Mouse (Mus musculus) layer of hippocampus, postnatal 14 days (tissue): ENCODE data around the gene Snrpd3. TPM values are rescaled to one million over a fixed set of nuclear protein-coding genes. Genes with fewer than 3 reads are reported as not detected.
"Not testable (repeated sequence)": the region's sequence is repeated elsewhere in the genome, so short reads cannot be mapped to it uniquely, and the experiment has no call there.

Experiments
- DNase-seq, 2 experiments: peaks; one replicate each; pipeline ENCODE4 v3.0.0; 2021 to 2022; ENCODE audit warnings: low spot score in 2 of 2, mixed read lengths in 1 of 2
- total RNA-seq, 2 experiments: library from RNA; stranded (reverse); gene quantifications; 2 replicates each; pipeline ENCODE4 v1.2.3; 2021

The Snrpd3 gene
- total RNA-seq, 2 experiments from 2014 or later: 71.1 to 77.5 TPM

DNA sequence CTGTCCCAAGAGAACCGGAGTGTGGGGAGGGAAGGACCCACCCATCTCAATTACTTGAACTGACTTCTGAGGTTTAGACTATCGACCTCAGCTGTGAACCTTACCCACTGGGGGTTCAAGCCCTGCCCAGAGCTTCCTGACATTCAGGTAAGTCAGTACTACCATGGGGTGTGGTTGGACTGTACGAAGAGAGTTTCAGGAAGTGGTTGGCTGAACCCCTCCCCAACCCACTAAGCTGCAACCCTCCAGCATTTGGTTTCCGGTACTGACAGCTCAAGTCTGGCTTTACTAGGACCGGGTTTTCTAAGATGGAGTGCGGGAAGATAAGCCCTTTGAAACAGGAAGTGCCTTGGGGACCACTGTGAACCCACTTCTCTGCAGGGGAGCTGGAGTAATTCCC is 48.1 kb downstream of the Snrpd3 start:
- DNase-seq: no peak

DNA sequence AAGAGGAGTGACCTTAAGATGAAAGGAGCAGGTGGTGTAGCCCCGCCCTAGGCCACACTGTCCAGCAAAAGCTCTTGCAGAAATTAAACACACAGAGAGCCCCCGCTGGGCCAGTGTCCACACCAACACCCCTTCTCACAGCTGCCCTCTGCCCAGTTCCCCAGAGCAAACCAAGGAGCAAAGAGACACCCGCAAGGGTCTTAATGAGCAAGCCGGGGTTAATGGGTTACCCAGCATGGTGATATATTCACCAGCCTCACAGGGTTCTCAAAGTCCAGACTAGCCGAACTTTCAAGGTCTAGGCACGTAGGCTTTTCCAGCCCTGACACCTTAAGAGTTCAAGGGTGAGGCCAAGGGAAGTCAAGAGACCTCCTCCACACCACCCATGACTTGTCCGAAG is 48.6 kb downstream of the Snrpd3 start:
- DNase-seq: no peak

- DNase-seq: no peak
Observed at GRCm38 (mm10) chr10:75566321-75566720, 49.0 kb downstream of the Snrpd3 start.

DNA sequence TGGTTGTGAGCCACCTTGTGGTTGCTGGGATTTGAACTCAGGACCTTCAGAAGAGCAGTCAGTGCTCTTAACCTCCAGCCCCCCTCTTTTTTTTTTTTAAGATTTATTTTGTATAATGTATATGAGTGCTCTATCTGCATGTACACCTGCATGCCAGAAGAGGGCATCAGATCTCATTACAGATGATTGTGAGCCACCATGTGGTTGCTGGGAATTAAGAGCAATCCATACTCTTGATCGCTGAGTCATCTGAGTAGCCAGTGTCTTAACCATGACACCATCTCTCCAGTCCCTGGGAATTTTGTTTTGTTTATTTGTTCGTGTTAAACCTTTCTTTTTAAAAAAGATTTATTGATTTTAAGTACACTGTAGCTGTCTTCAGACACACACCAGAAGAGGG is 49.4 kb downstream of the Snrpd3 start:
- DNase-seq: not testable (repeated sequence)

DNA sequence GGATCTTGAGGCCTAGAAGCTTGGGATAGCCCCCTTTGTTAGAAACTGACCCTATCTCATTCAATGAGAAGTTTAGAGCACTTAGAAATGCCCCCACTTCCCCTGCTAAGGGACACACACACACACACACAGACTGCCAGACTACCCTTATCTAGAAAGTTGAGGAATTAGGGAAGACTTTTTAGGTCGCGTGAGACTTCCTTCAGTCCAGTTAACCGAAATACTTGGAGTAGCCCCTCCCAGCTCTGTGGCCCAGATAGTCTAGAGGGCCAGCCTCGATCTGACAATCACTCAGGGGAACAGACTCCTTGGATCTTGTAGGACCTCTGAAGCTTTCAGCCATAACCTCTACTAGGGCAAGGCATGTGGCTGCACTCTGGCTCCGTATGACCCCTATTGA is 50.7 kb downstream of the Snrpd3 start:
- no peak for DNase-seq

- no peak for DNase-seq
Observed at GRCm38 (mm10) chr10:75568441-75568840, 51.1 kb downstream of the Snrpd3 start.

DNA sequence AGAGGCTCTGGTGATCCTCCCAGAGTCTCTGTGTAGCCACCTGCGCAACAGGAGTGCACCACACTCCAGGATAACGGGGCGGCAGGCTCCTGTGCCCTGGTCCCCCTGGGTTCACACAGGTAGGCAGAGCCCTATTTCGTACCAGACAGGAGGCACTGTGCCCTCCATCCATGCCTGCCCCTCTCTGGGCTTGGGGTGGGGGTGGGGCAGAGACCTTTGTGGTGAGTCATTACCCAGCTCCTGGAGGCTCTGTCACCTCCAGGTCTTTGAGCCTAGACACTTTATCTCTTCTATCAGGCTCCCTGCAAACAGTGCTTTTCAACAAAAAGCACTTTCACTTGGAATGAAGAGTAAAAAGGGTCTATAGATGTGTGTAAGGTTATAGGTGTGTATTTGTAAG is 51.5 kb downstream of the Snrpd3 start:
- no peak for DNase-seq

DNA sequence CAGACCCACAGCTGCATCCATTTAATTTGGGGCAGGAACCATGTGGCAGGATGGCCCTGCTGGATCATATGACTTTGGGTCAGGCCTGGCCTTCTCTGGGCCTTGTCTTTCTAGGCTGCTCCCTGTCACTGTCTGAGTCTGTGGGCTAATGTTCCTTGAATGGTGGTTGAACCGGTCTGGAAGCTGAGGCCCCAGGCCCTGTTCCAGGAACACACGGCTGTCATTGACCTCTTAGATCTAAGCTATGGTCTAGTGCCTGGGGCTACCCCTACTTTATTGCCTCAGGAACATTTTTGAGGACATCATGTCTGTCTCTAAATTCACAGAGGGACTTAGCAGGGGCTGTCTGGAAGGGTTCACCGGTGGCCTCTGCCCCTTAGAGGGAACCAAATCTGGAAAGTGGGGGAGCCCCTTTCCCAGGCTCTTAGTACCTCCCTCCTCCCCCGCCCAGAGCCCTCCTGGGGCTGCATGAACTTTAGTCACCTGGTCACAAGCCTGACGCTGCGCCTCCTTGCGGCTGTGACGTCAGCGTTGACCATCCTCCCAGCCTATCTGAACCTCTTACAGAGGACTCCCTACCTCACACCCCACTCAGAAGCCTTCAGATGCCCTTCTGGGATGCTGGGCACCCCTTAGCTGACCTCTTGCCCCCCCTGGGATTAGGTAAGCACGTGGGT is 53.8 kb downstream of the Snrpd3 start:
- no peak for DNase-seq

- no peak for DNase-seq
Observed at GRCm38 (mm10) chr10:75571937-75572336, 54.6 kb downstream of the Snrpd3 start.

GRCm38 (mm10) chr10:75573181-75573580 is 55.8 kb downstream of the Snrpd3 start:
- DNase-seq: no peak

DNA sequence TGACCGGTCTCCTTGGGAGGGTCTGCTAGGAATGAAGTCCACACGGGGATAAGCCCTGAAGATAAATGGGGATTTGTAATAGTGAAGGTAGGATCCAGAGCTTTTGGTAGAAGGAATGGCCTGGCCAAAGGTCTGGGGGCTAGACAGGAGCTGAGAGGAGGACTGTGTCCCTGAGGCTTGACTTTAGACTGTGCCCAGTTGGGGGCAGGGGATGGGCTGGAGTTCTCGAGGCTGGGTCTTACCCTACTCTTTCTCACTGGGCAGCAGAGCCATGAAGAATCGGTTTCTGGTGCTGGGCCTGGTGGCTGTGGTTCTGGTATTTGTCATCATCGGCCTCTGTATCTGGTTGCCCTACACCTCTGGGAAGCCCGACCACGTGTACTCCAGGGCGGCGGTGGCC is 56.6 kb downstream of the Snrpd3 start:
- no peak for DNase-seq

DNA sequence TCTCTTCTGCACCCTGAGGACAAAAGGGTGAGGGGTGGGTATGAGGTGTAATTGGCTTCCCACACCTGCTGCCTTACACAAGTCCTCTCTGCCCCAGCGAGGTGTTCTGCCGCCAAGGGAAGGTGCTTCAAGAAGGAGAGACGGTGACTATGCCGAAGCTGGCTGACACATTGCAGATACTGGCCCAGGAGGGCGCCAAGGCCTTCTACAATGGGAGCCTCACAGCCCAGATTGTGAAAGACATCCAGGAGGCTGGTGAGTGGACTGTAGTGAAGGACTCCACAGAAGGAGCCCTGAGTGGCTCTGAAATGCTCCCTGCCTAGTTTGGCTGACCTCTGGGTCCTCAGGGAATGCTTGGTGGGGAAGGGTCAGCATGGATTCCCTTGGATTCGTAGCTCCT is 61.8 kb downstream of the Snrpd3 start:
- DNase-seq: no peak

DNA sequence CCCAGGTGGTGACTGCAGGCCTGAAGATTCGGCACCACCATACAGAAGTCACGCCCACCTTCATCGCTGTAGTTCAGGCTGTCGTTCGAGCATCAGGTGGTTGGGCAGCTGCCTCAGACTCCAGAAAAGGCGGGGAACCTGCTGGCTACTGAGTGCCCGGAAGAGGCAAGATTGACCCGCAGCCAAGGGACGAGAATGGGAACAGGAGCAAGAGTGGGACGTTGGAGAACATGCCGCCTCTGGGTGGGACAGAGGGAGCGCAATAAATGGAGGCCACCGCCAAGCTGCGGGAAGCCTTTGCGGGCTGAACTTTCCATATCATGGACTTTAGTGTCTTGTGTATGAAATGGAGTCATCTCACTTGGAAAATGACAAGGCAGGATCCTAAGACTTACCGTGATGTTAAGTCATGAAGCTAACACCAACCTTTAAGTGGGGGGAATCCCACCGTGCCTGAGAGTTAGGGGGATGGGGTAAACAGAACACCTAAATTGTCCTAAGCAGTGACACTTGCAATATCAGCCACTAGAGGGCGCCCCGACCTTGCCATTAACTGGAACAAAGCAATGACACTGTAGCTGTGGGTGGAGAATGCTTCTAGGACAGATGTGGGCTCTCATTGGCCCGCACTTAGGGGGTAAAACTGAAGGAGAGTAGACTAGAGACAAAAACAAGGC is 68.7 kb downstream of the Snrpd3 start:
- DNase-seq: peak; percentile 90 to 91

- no peak for DNase-seq
Observed at GRCm38 (mm10) chr10:75586553-75586879, 69.2 kb downstream of the Snrpd3 start.

Other genes starting within 250 kb of the Snrpd3 start
- gene Adora2a, start 200.7 kb upstream of the Snrpd3 start, total RNA-seq: 1 to 10 TPM; 3.2 to 5.1 TPM
- gene Upb1, start 116.4 kb upstream of the Snrpd3 start, total RNA-seq: under 1 TPM; 0.23 to 0.62 TPM
- 10 to 100 TPM; 21.3 to 22.4 TPM for gene Gucd1, start 421 bp downstream of the Snrpd3 start, total RNA-seq
- 10 to 100 TPM; 12.9 to 15.2 TPM for gene Lrrc75b, start 42.8 kb downstream of the Snrpd3 start, total RNA-seq
- 1 to 10 TPM; 2.0 to 2.8 TPM for gene Ggt1, start 44.1 kb downstream of the Snrpd3 start, total RNA-seq
- 1 to 10 TPM; 2.9 to 4.0 TPM for gene Ggt5, start 71.8 kb downstream of the Snrpd3 start, total RNA-seq
- gene Susd2, start 126.5 kb downstream of the Snrpd3 start, total RNA-seq: 1 to 10 TPM; 2.1 to 2.4 TPM
- gene Cabin1, start 246.8 kb downstream of the Snrpd3 start, total RNA-seq: 10 to 100 TPM; 66.9 to 81.2 TPM